Mouse (Mus musculus): ENCODE measurements around the gene Aox1. TPM values are rescaled to one million over a fixed set of nuclear protein-coding genes. Genes with fewer than 3 reads are reported as not detected.

Aox1 gene
- polyA plus RNA-seq, 1 experiment, result 2.4 TPM

DNA sequence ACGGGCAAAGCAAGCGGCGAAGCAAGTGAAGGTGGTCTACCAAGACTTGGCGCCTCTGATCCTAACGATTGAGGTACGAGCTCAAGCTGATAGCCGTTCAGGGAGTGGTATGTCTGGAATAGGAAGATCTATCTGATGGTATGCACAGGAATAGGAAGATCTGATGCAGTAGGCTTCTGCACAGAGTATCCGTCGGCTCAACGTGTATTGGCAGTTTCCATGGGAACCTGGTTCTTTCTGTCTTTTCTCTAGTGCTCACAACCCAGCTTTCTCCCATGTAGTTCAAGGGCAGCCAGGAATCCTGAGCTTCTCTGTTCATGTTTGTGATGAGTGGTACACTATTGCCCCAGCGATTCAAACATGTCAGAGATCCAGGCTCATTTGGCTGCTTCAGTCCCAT lies 40.4 kb downstream of the Aox1 start:
- no peak for TF ChIP-seq REST (IDR thresholded peaks at IDR 0.05; ENCODE audit: insufficient read depth, insufficient read length)
- no peak for TF ChIP-seq TCF3 (IDR thresholded peaks at IDR 0.05; ENCODE audit: insufficient read length, low read depth)
- no peak for TF ChIP-seq TCF12 (IDR thresholded peaks at IDR 0.05; ENCODE audit: insufficient read depth, poor library complexity, severe bottlenecking)
- no peak overlapping the region for H3K4me3 ChIP-seq
- no peak overlapping the region for H3ac ChIP-seq (ENCODE audit: control insufficient read depth, insufficient read length)
- H3K4me2 ChIP-seq (ENCODE audit: low read depth), result no peak overlapping the region
- H3K79me2 ChIP-seq (ENCODE audit: control insufficient read depth, insufficient read depth), result no peaks in the 10 kb centered on the region
- H3K27me3 ChIP-seq (ENCODE audit: control insufficient read depth, insufficient read depth, insufficient read length), result no peaks in the 10 kb centered on the region
- H3K36me3 ChIP-seq (ENCODE audit: control insufficient read depth, insufficient read depth), result peaks cover 28% of the 10 kb centered on the region

DNA sequence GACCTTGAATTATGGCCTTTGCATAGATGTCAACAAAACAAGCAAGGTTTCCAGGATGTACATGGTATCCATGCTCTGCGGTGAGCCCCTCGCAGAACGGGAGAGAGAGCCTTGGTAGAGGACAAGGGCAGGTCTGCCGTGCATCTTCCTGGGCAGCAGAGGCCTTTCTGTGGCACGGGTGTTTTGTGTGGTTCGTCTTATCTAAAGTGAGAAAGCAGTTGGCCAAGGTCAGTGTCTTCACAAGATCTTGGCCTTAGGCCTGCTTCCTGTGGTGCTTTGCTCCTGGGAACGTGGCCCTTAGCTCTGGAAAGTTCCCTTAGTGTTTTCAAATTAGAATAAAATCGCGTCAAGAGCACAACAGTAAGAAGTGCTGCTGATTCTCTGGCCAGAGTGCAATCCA lies 41.3 kb downstream of the Aox1 start:
- TF ChIP-seq REST (IDR thresholded peaks at IDR 0.05; ENCODE audit: insufficient read depth, insufficient read length) (no peak), CEBPB (IDR thresholded peaks at IDR 0.05; ENCODE audit: insufficient read depth, poor library complexity, severe bottlenecking) (no peak), E2F4 (IDR thresholded peaks at IDR 0.05; ENCODE audit: insufficient read depth) (no peak), TCF3 (IDR thresholded peaks at IDR 0.05; ENCODE audit: insufficient read length, low read depth) (no peak), MAX (IDR thresholded peaks at IDR 0.05; ENCODE audit: low read depth) (no peak), USF1 (IDR thresholded peaks at IDR 0.05; ENCODE audit: low read depth) (no peak), MYOD1 (IDR thresholded peaks at IDR 0.05; ENCODE audit: control insufficient read depth in 1 of 3, insufficient read length in 2 of 3, low read depth in 2 of 3) (no peak), POLR2A (IDR thresholded peaks at IDR 0.05; ENCODE audit: insufficient read length, low read depth) (no peak), POLR2AphosphoS2 (IDR thresholded peaks at IDR 0.05; ENCODE audit: insufficient read length, low read depth) (no peak), TCF12 (IDR thresholded peaks at IDR 0.05; ENCODE audit: insufficient read depth, poor library complexity, severe bottlenecking) (no peak), SRF (IDR thresholded peaks at IDR 0.05; ENCODE audit: control insufficient read depth, insufficient read length, low read depth) (no peak), MYOG (IDR thresholded peaks at IDR 0.05; ENCODE audit: control insufficient read depth in 1 of 3, insufficient read depth in 1 of 3, insufficient read length in 2 of 3, low read depth in 2 of 3) (no peak)
- no peaks in the 10 kb centered on the region for H3K79me2 ChIP-seq (ENCODE audit: control insufficient read depth, insufficient read depth)
- no peak overlapping the region for H3K4me3 ChIP-seq
- H3ac ChIP-seq (ENCODE audit: control insufficient read depth, insufficient read length), result no peak overlapping the region
- H3K36me3 ChIP-seq (ENCODE audit: control insufficient read depth, insufficient read depth), result peaks cover 27% of the 10 kb centered on the region
- H3K27me3 ChIP-seq (ENCODE audit: control insufficient read depth, insufficient read depth, insufficient read length), result no peaks in the 10 kb centered on the region
- H3K4me2 ChIP-seq (ENCODE audit: low read depth), result no peak overlapping the region

DNA sequence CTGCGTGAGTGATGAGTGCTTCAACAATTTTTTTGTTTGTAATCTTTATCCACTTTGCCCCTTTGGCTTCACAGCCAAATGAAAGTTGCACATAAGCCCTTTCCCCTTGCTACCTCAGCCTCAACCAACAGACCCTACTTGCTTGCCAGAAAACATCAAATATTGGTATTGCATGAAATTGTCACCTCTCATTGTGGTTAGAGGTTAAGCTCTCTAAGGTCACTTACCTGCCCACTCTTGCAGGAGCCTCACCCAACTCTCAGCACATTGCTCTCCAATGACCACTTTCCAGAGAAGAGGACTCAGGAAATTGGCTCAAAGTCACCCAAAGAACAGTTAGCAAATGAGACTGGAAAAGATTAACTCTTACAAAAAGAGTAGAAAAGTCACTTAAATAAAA lies 41.8 kb downstream of the Aox1 start:
- Histone ChIP-seq H3K4me2 (ENCODE audit: low read depth) (no peak overlapping the region), H3K4me3 (no peak overlapping the region), H3K27me3 (ENCODE audit: control insufficient read depth, insufficient read depth, insufficient read length) (no peaks in the 10 kb centered on the region), H3K79me2 (ENCODE audit: control insufficient read depth, insufficient read depth) (no peaks in the 10 kb centered on the region), H3K36me3 (ENCODE audit: control insufficient read depth, insufficient read depth) (peaks cover 28% of the 10 kb centered on the region), H3ac (ENCODE audit: control insufficient read depth, insufficient read length) (no peak overlapping the region)
- TF ChIP-seq POLR2AphosphoS2 (IDR thresholded peaks at IDR 0.05; ENCODE audit: insufficient read length, low read depth) (no peak), E2F4 (IDR thresholded peaks at IDR 0.05; ENCODE audit: insufficient read depth) (no peak), CEBPB (IDR thresholded peaks at IDR 0.05; ENCODE audit: insufficient read depth, poor library complexity, severe bottlenecking) (no peak), TCF3 (IDR thresholded peaks at IDR 0.05; ENCODE audit: insufficient read length, low read depth) (no peak), USF1 (IDR thresholded peaks at IDR 0.05; ENCODE audit: low read depth) (no peak), MYOD1 (IDR thresholded peaks at IDR 0.05; ENCODE audit: control insufficient read depth in 1 of 3, insufficient read length in 2 of 3, low read depth in 2 of 3) (no peak), SRF (IDR thresholded peaks at IDR 0.05; ENCODE audit: control insufficient read depth, insufficient read length, low read depth) (no peak), MYOG (IDR thresholded peaks at IDR 0.05; ENCODE audit: control insufficient read depth in 1 of 3, insufficient read depth in 1 of 3, insufficient read length in 2 of 3, low read depth in 2 of 3) (no peak), MAX (IDR thresholded peaks at IDR 0.05; ENCODE audit: low read depth) (no peak), POLR2A (IDR thresholded peaks at IDR 0.05; ENCODE audit: insufficient read length, low read depth) (no peak), REST (IDR thresholded peaks at IDR 0.05; ENCODE audit: insufficient read depth, insufficient read length) (no peak), TCF12 (IDR thresholded peaks at IDR 0.05; ENCODE audit: insufficient read depth, poor library complexity, severe bottlenecking) (no peak)

DNA sequence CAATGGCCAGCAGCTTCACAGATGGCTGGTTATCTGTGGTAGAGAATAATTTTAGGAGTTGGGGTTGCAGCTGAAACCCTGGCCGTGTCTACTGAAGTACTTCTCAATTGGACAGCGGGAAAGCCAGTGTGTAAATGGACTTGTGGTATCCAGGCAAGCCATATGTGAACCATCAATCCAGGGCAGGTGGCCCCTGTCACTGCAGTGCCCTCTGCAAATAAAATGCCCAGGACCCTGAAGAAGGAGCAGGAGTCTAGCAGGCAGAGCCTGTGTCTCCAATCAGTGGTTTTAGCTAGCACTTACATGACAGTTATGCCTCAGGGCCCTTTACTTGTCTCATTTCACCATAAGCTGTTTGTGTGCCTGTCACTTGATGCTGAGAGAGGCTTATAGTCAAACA lies 42.7 kb downstream of the Aox1 start:
- Histone ChIP-seq H3K4me2 (ENCODE audit: low read depth) (no peak overlapping the region), H3K36me3 (ENCODE audit: control insufficient read depth, insufficient read depth) (peaks cover 31% of the 10 kb centered on the region), H3ac (ENCODE audit: control insufficient read depth, insufficient read length) (no peak overlapping the region), H3K79me2 (ENCODE audit: control insufficient read depth, insufficient read depth) (no peaks in the 10 kb centered on the region), H3K27me3 (ENCODE audit: control insufficient read depth, insufficient read depth, insufficient read length) (no peaks in the 10 kb centered on the region), H3K4me3 (no peak overlapping the region)
- TF ChIP-seq USF1 (IDR thresholded peaks at IDR 0.05; ENCODE audit: low read depth), result no peak
- no peak for TF ChIP-seq E2F4 (IDR thresholded peaks at IDR 0.05; ENCODE audit: insufficient read depth)
- no peak for TF ChIP-seq MYOG (IDR thresholded peaks at IDR 0.05; ENCODE audit: control insufficient read depth in 1 of 3, insufficient read depth in 1 of 3, insufficient read length in 2 of 3, low read depth in 2 of 3)
- TF ChIP-seq SRF (IDR thresholded peaks at IDR 0.05; ENCODE audit: control insufficient read depth, insufficient read length, low read depth), result no peak
- TF ChIP-seq TCF3 (IDR thresholded peaks at IDR 0.05; ENCODE audit: insufficient read length, low read depth), result no peak
- TF ChIP-seq MAX (IDR thresholded peaks at IDR 0.05; ENCODE audit: low read depth), result no peak
- TF ChIP-seq CEBPB (IDR thresholded peaks at IDR 0.05; ENCODE audit: insufficient read depth, poor library complexity, severe bottlenecking), result no peak
- TF ChIP-seq POLR2A (IDR thresholded peaks at IDR 0.05; ENCODE audit: insufficient read length, low read depth), result no peak
- TF ChIP-seq TCF12 (IDR thresholded peaks at IDR 0.05; ENCODE audit: insufficient read depth, poor library complexity, severe bottlenecking), result no peak
- no peak for TF ChIP-seq MYOD1 (IDR thresholded peaks at IDR 0.05; ENCODE audit: control insufficient read depth in 1 of 3, insufficient read length in 2 of 3, low read depth in 2 of 3)

DNA sequence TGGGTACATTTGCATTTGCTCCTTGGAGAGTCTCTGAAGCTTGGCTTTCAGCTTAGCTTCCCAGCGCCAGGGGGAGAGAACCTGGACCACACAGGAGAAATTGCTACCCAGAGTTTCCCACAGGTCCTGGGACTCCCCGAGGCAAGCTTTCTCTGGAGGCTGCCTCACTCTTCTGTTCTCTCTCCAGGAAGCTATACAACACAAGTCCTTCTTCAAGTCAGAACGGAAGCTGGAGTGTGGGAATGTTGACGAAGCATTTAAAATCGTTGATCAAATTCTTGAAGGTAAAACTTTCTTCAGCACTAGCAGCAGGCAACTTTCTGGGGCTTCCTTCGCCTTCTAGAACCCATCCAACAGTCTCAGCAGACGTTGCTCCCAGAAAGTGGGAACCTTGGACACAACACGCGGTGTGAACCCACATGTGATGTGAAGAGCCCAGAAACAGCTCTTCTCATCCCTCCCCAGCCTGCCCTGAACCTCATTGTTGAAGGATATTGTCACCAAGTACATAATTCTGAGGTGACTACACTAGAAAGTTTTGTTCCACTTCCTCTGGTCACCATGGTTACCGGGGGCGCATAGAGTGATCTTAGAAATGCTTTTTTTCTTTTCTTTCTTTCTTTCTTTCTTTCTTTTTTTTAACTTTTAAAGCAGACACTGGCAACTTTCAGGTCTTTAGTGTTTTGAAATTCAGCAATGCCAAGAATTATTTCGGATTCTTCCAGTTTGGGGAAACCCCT lies 43.4 kb downstream of the Aox1 start:
- no peaks in the 10 kb centered on the region for H3K27me3 ChIP-seq (ENCODE audit: control insufficient read depth, insufficient read depth, insufficient read length)
- TF ChIP-seq SRF (IDR thresholded peaks at IDR 0.05; ENCODE audit: control insufficient read depth, insufficient read length, low read depth) (no peak), MYOG (IDR thresholded peaks at IDR 0.05; ENCODE audit: control insufficient read depth in 1 of 3, insufficient read depth in 1 of 3, insufficient read length in 2 of 3, low read depth in 2 of 3) (no peak)
- peaks cover 31% of the 10 kb centered on the region for H3K36me3 ChIP-seq (ENCODE audit: control insufficient read depth, insufficient read depth)
- no peaks in the 10 kb centered on the region for H3K79me2 ChIP-seq (ENCODE audit: control insufficient read depth, insufficient read depth)
- H3K4me2 ChIP-seq (ENCODE audit: low read depth), result no peak overlapping the region
- no peak overlapping the region for H3ac ChIP-seq (ENCODE audit: control insufficient read depth, insufficient read length)
- H3K4me3 ChIP-seq, result no peak overlapping the region

Measured in myocyte (in vitro differentiated cells).